Mouse (Mus musculus) embryo, embryonic 9.5 days (tissue): ENCODE data around the gene Hp.

Experiments used
- DNase-seq: peaks from one replicate; pipeline ENCODE4 v3.0.0-alpha.2; 2017; ENCODE audit errors: extremely low spot score

Hp gene

DNA sequence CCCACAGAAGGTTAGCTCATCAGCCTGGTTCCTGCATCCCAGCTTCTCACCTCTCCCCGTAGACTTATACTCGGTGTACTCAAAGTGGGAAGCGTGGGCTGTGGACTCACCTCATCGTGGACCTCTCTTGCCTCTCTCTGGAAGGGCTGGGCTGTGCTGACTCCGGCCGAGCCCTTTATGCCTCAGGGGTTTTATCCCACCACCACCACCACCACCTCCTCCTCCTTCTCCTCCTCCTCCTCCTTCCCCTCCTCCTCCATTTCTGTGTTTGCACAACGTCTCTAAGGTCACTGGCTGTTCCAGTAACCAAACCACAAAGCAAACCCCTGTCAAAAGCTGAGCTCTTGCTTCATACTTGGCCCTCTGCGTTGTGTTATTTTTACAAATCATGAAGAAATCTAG is at the start of gene Hp:
Hp (minus strand) TSS at position 273 of the 402 bp plus-strand sequence.
- no peak for DNase-seq

DNA sequence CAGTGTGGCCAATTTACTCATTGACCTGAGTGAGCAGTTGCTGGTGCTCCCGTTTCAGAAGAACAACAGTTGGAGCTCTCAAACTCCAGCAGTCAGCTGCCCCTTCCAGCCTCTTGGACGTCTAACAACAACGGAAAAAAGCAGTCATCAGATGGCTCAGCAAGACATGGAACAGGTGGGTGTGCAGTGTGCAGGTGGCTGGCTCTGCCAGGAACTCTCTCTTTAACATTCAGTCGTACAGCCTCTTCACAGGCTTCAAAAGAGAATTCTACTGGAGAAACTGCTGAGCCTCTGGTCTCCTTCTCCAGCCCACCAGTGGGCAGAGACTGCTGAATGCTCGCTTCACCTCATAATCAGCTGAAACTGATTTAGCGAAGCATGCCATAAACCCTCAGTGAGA is 49.7 kb upstream of the Hp start:
- DNase-seq, result no peak

DNA sequence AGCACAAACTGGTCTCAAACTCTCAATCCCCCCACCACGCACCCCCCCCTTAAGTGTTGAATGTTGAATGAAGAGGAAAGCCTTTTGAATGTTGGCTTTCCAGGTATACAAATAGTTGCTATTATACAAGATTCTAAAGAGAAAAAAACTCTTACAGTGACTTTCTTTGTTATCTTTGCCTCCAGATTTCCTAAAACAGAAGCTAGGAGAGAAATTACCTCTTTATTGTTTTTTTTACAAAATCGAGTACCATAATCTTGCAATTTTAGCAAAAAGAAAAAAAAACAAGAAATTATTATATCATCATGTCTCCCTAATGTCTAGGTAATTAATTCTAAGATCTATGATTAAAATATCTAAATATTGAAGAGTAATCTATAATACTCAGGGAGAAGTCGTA is 36.6 kb upstream of the Hp start:
- no peak for DNase-seq

DNA sequence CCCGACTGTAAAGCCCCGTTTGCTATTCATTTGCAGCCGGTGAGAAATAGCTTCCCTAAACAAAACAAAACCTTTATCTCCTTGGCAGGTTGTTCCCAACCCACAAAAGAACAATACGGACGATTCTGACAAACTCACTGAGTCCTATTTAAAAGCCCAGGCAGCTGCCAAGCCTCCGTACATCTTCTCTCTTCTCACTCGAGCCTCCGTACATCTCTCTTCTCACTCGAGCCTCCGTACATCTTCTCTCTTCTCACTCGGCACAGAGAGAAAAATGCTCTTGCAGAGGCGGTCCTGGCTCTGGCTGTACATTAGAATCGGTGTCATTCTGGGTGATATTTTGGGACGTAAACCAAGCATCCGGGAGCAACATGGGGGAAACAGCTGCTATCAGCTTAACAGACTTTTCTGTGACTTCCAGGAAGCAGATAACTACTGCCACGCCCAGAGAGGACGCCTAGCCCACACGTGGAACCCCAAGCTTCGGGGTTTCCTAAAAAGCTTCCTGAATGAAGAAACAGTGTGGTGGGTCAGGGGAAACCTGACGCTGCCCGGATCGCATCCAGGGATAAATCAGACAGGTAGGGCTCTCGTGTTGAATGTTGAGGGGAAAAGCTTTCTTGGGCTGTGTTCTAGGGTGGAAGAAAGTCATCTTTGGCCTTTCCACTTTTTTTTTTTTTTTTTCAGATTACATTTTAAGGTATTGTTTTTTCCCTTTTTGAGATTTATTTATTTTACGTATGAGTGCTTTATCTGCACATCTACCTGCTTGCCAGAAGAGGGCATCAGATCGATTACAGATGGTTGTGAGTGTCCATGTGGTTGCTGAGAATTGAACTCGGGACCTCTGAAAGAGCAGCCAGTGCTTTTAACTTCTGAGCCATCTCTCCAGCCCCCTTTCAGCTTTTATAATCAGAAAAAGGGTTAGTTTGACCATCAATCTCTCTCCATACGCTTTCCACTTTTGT is 35.6 kb upstream of the Hp start, which contains the start of gene Pkd1l3:
Pkd1l3 (plus strand) TSS at position 275 of the 968 bp plus-strand sequence.
- no peak for DNase-seq

DNA sequence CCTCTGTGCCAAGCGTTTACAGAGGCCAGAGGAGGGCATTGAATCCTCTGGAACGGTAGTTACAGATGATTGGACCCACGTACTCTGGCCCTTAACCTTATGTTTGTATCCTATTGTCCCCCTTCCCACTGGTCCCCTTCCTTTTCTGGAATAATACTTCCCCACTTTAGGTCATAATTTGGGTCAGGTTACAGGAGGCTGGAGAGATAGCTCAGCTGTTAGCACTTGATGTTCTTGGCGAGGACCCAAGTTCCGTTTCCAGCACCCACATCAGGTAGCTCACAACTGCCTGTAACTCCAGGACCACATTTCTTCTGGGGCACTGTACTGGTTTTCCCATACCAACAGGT is 30.2 kb upstream of the Hp start:
- DNase-seq, result no peak

DNA sequence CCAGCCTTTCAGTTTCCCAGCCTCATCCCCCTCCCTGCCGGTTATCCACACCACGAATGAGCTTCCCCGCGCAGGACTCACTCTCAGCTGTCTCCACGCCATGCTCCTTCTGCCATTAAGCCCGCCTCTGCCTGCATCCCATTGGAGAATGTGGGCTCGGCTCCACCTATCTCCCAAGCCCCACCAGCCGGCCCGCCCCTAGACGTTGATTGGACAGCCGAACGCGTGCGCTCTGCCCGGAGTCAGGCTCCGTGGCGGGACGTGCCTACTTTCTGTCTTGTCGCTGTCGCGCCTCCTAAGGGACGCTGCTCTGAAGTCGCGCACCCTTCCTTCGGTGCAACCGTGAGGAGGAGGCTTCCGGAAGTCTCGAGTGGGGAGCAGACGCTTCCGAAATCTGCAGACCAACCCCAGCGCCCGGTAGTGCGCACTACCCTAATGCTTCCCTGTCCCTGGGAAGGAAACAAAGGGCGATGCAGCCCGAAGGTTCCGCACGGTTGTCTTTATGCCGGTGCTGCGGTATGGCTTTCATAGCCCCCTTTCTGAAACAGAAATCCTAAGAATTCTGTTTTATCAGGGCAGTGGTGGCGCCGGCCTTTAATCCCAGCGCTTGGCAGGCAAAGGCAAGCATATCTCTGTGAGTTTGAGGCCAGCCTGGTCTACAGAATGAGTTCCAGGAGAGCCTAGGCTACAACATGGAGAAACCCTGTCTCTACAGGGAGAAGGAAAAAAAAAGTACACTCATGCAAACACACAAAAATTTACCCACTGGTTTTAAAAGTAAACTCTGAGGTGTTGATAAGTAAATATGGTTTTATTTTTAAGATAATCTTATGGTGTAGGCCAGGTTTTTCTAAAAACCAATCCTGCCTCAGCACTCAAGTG is 29.5 kb upstream of the Hp start, which contains the start of gene Dhodh:
Dhodh (minus strand) TSS at position 403 of the 882 bp plus-strand sequence.
- peak; percentile 96 for DNase-seq

DNA sequence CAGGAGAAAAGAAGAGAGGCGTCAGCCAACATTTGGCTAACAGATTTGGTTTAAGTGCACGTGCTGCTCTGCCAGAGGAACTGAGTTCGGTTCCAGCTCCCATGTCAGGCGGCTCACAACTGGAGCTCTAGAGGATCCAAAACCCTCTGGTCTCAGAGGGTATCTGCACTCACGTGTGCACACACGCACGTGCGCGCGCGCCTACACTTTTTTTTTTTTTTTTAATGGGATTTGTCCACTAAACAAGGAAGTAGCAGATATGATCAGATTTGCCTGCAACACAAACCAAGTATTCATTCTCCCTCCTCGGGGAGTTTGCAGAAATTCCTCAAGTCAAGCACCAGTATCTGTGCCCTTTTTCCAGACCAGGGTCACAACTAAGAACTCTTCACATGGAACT is 28.7 kb upstream of the Hp start:
- no peak for DNase-seq

DNA sequence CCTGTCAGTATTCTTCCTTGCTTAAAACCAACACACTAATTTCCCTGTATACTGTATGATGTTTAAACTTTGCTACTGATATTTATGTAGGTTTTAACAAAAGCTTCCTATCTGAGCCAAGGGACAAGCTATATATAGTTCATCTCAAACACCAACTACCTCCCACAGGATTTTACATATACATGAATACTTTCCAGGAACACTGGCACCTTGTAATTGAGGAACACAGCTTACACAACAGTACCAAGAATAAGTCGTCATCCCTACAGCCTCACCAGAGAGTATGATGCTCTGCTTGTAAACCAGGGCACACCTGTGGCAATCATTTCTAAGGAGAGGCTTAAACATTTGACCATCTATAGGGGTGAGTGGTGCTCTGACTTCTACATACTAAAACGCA is 27.8 kb upstream of the Hp start:
- no peak for DNase-seq

DNA sequence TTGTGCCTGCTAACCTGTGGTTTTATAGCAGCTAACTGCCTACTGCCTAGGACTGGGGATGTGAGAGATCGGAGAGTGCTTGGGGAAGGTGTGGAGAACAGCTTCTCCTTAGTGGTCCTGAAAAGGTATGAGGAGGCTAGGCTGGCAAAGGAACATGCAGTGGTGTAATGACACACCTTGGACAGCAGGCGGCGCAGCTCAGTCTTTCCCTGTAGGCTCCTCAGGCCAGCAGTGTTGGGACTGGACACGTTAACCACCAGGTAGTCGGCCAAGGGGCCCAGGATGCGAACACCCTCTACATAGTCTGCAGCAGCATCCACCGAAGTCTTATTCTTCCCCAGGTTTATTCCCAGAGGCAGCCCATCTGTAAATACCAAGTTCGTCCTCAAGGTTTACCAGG is 16.9 kb upstream of the Hp start:
- peak; percentile 62 for DNase-seq

DNA sequence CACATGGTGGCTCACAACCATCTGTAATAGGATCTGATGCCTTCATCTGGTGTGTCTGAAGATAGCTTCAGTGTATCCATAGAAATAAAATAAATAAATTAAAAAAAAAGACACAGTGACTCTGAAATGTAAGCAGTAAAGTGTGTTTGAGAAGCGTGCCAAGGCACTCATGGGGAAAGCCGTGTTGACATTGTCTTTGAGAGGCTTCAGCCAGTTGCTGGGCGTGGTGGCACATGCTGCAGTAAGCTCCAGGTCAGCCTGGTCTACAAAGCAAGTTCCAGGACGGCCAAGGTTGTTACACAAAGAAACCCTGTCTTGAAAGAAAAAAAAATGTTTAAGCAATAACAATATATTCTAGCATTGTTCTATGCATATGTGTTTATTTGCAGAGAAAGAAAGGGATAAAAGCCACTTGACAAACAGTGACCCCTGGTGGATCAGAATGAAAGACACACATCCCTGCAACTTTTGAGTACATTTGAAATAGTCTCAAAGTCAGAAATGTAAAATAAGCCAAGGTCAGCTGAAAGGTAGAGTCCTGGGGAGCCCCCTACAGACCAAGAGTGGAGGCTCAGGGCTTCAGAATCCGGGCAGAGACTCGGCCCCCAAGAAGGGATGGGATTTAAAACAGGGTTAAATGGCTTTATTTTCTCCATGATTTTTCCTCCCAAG is 14.3 kb upstream of the Hp start:
- DNase-seq, result no peak

DNA sequence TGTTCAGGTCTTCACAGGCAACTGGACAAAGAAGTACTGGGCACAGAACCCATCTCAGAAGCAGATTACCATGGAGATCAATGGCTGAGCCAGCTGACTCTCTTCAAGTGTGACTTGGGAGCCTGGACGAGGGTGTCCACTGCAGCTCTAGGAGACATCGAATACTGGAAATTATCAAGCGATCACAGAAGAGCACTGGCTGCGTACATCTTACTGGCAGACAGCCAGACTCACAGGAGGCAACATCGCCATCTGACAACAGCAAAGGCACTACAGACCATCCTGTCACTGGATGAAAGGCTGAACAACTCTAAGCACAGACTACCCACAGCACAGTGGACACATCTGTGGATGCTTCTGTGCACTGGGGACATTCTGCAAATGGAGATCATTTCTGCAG is 13.2 kb upstream of the Hp start:
- no peak for DNase-seq

DNA sequence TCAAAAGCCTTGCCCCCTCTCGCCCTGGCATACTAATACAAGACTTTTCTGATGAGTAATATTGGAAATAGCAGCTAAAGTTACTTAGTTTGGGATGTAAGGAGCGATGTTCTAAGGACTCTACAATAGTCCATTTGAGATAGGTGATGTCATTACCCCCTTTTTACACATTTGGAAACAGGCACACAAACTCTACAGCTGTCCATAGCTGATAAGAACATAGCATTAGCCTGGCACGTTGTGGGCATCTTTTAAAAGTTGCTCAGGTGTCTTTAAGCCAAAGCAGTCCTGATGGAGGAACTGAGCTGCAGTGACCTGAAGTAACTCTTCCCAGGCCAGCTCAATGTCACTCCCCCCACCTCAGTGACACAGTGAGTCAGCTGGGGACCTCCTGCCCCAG is 12.4 kb upstream of the Hp start:
- no peak for DNase-seq

DNA sequence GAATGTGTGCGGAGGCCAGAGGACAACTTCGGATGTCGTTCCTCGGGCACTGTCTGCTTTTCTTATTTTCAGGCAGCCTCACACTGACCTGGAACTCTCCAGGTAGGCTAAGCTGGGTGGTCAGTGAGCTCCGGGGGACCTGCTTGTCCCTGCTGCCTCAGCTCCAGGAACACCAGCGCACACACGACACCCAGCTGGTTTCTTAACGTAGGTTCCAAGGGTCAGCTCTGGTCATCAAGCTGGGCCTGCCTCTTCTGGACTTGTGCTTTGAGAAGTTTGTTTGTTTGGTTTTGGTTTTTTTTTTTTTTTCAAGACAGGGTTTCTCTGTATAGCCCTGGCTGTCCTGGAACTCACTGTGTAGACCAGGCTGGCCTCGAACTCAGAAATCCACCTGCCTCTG is 11.9 kb upstream of the Hp start:
- no peak for DNase-seq

DNA sequence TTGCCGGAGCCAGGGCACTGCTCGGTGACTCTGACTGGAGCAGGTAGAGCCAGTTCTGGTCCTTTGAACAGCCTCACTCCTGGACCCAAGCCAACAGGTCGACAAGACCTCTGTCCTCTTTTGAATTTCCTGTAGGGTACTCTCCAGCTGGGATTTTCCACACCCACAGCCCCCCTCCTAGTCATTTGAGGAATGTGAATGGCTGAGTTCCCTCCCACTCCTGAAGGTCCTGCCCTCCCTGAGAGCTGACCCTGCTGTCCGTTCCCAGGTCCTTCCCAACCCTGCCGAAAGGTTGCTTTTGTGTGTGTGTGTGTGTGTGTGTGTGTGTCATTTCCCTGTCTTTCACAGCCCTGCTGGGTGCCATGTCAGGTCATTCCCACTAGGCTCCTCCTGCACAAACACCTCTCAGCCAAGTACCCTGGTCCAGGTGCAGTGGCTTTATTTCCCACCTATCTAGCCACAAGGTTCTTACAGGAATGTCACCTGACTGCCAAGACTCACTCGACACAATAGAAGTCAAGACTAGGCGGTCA is 8.1 kb upstream of the Hp start:
- DNase-seq, result no peak

DNA sequence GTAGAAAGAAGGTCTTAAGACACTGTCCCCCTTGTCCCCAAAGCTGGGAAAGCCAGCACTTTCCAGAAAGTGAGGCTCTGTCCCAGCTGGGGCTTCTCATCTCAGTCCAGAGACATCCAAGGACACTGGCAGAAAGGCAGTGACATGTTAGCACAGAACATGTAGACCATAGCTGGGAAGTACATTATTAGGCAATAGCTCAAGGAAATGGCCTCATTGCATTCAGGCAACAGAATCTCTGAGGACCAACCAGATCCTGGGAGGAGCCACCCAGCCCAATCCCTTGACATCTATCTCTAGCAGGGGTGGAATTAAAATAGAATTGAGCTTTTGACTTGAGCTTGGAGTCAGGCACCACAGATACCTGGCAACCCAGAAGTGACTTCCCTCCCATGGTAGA is 6.7 kb upstream of the Hp start:
- no peak for DNase-seq

DNA sequence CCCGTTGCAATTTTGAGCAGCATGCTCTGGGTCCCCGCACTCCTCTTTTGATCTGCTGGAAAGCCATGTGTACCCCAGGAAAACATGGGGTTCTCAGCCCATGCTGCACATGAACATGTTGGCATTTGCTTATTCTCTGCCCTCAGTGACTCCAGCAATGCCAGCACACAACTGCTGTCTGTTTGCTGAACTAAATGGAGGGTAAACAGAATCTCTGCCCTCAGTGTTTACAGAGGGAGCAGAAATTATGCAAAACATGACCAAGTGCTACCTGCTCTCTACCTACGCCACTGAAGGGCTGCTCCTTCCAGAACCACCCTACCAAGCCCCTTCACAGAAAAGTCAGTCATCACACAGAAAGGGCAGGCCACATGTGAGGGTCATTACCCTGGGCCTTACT is 5.9 kb upstream of the Hp start:
- no peak for DNase-seq

DNA sequence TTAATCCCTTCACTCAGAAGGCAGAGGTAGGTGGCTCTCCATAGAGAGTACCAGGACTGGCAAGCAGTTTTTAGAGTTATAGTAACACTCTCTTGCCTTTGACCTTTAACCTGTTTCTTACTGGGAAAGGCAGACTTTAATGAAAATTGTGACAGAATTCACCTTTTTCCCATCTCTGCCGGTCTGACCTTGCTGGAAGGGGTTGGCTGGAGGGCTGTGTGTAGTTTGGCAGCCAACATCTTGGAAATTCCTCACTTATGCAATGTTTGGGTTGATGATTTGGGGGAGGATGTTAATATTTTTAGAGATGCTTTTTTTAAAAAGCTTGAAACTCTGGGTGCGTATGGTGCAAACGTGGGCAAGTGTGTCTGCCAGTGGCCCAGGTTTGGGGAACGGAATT is 5.3 kb upstream of the Hp start:
- DNase-seq, result no peak

DNA sequence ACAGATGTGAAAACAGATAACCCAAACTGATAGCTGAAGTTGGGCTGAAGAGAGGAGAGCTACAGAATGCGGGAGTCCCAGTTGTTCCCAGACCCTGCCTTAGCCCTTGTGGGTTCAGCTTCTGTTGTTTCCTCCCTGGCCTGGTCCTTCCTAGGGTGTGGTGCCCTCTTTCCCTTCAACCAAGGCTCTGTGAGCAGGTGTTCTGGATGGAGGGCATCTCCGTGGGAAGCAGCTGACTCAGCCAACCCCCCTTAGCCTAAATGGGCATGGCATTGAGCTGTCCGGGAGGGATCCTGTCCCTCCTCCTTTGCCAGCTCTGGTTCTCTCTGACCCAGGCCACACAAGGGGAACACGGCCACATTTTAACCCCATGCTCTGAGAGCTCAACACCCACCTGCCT is 2.7 kb downstream of the Hp start:
- no peak for DNase-seq

DNA sequence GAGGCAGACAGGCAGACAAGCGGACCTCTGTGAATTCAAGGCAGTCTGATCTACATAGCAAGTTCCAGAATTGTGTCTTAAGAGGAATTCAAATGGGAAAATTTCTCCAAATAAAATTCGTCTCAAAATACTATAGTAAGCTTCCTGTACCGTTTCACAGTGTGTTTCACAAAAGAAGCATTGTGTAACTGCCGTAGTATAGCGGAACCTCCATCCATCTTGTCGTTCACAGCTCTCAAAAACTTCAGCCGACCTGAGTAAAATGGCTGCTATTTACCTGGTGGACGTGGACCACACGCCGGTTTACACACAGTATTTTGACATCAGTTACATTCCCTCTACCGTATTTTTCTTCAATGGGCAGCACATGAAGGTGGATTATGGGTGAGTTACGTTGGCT is 7.8 kb downstream of the Hp start:
- no peak for DNase-seq

DNA sequence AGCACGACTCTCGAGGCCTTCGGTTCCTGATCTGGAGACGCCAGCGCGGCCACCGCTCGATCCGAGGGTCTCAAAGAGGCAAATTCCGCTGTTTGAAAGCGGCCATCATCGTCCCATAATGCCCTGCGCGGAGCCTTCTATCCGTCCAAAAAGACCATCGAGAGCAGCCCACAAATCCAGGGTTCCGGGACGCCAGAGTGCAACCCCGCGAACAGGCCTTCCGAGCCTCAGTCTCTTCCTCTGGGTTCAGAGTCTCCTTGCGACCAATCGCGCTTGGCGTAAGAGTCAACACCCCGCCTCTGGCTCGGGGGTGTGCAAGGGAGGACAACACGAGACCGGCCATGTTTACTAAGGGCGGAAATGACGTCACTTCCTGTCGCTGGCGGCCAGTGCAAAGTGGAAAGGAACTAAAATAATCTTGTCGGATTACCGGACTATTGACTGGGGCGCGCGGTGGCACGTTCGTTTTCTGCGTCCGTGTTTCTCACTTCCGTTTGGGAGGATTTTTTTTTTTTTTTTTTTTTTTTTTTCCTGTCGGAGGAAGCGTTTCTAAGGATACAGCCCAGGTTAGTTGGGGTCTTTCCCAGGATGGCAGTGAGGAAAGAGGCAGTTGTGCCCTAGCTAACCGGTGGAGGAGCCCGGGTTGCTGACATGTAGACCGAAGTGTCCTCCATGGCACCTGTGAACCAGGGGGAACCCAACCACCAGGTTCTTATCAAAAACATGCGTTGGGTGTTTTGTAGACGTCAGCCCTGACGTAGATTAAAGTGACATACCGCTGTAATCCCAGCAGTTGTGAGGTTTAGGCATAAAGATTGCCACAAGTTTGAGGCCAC is 13.3 kb downstream of the Hp start, which contains the start of the genes Dhx38 and Txnl4b:
Dhx38 (minus strand) TSS at position 364 of the 836 bp plus-strand sequence.
Txnl4b (plus strand) TSS at position 395 of the 836 bp plus-strand sequence.
- DNase-seq, result peak; percentile 96

DNA sequence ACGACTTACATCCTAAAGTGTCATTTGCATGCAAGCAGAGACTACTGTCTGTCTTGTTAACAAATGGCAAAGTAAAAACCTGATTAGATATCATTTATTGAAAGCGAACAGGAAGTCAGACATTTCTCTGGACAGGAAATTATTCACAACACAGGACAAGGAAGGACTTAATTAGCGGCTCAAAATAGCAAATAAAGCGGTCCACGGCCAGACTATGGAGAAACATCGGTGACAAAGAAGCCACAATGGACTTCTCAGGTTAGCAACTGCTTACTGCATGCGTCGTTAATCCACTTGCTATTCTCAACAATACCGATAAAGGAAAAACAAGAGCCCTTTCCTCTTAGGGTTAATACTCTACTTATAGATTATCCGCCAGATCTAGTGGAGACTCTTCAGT is 14.2 kb downstream of the Hp start:
- DNase-seq, result no peak
